Mouse (Mus musculus) E14TG2a.4 (cell line): ENCODE results near the gene Naa40.

Source experiments
- CTCF ChIP-seq: conservative IDR thresholded peaks from 2 replicates; pipeline ENCODE4 v1.5.1; 2014; ENCODE audit warnings: low read length
- NANOG ChIP-seq: IDR thresholded peaks from 2 replicates; pipeline ENCODE4 v1.6.1; 2014; ENCODE audit warnings: borderline replicate concordance, low read length, mixed read lengths

GRCm38 (mm10) chr19:7240782-7241690 lies at the start of gene Naa40:
- TF ChIP-seq NANOG (no peak), CTCF (no peak)
